Mouse (Mus musculus) CH12.LX (cell line): ENCODE measurements around the gene Kif26b.

Experiments used
- CTCF ChIP-seq, 2 experiments: IDR thresholded peaks in 1 of 2; conservative IDR thresholded peaks in 1 of 2; 2 replicates each; pipeline ENCODE4 v1.5.1; 2011 to 2012; ENCODE audit warnings: low read depth in 2 of 2, low read length in 2 of 2, improper control_type of control experiment in 1 of 2, inconsistent platforms in 1 of 2, mild to moderate bottlenecking in 1 of 2, moderate library complexity in 1 of 2
- MAFK ChIP-seq: IDR thresholded peaks from 2 replicates; pipeline ENCODE4 v1.6.1; 2011; ENCODE audit warnings: low read length, improper control_type of control experiment; ENCODE audit not compliant: insufficient replicate concordance
- MXI1 ChIP-seq: IDR thresholded peaks from 2 replicates; pipeline ENCODE4 v1.6.1; 2011; ENCODE audit warnings: mild to moderate bottlenecking, low read depth, low read length, improper control_type of control experiment
- NELFE ChIP-seq: IDR thresholded peaks from 2 replicates; pipeline ENCODE4 v1.6.1; 2011; ENCODE audit warnings: low read depth, low read length, improper control_type of control experiment
- USF2 ChIP-seq: conservative IDR thresholded peaks from 2 replicates; pipeline ENCODE4 v1.6.1; 2011; ENCODE audit warnings: low read depth, low read length, improper control_type of control experiment

DNA sequence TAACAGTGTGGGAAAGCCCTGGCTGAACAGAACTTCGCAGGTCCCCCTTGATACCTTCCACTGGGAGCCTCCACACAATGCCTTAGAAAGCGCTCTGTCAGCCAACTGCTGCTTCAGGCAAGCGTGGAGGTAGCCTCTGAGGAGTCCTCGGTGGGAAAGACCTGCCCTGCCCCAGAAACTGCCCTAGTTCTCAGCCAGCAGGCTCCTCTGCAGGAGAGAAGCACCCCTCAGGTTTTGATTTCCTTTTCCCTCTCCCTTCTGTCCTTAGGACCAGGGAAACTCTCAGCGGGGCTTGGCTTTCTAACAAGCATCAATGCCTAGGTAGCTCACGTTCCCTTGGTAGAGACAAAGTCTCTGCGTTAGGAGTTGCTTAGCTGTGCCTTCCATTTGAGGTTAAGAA lies 215.6 kb downstream of the Kif26b start:
- TF ChIP-seq CTCF (conservative IDR thresholded peaks at IDR 0.05 in 1 of 2, IDR thresholded peaks at IDR 0.05 in 1 of 2; ENCODE audit: low read depth in 2 of 2, low read length in 2 of 2), result no peak
- TF ChIP-seq NELFE, result no peak
- no peak for TF ChIP-seq MAFK
- no peak for TF ChIP-seq MXI1
- no peak for TF ChIP-seq USF2
